Mouse (Mus musculus) spleen, adult 18-20 months (tissue): ENCODE results near the gene Ntrk3.

ENCODE experiments used
- DNase-seq, 2 experiments: peaks; one replicate each; pipeline ENCODE4 v3.0.0; 2022; ENCODE audit warnings: mixed read lengths in 2 of 2

The Ntrk3 gene

DNA sequence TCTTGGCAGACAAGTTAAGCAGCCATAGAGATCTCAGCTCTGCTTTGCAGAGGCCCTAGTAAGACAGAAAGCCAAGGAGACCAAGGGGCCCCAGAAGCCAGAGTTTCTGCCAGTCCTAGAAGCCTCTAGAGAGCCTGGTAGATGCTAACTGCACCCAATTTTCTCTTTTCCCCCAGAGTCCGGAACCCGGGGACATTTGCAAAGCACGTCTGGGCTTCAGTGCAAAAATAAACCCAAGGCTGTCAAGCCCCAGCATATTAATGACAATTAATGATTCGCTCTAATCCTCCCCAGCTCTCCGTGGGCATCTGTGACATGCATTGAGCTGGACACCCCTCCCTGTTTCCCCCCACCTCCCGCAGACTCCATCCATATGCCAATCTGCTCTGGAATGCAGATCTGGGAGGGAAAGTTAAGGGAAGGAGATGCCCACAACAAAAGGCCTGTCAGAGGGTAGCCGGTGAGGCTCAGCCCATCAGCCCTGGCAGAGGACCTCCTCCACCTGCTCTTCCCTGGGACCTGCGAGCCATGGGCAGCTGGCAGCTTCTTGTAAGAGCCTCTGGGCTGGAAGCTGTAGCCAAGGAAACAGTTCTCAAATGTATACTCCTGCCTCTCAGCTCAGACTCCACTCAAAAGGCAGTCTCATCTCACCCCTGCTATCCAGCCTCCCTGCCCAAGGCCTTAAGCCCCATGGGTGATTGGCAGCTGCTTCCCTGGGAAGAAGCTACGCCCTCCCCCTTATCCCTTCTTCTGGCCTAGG is 117.8 kb downstream of the Ntrk3 start:
- DNase-seq = no peak

DNA sequence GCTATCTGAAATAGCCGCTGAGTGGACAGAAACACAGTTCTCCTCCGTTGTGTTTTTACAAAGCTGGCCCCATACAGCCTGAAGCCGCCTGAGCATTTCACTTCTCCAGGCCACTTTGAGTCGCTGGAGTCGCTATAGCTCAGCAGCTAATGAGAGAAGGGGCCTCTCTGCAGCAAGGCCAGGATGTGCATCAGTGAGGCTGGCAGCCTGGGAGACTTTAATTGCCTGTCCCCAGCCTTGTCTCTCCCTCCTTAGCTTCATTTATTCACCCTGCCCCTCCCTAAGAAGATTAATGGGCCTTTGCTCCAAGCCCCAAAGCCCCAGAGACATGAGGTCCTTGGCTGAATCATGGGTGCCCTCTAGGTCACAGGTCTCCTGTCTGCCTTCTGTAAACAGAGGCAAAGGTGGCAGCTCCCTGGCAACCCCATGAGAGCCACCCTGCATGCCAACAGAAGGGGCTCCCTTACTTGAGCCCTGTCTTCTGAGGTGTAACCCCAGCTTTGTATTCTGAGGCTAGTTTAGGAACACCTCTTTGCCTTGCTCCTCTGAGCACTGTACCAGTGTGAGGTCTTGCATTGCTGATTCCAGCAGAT is 132.2 kb downstream of the Ntrk3 start:
- no peak for DNase-seq

DNA sequence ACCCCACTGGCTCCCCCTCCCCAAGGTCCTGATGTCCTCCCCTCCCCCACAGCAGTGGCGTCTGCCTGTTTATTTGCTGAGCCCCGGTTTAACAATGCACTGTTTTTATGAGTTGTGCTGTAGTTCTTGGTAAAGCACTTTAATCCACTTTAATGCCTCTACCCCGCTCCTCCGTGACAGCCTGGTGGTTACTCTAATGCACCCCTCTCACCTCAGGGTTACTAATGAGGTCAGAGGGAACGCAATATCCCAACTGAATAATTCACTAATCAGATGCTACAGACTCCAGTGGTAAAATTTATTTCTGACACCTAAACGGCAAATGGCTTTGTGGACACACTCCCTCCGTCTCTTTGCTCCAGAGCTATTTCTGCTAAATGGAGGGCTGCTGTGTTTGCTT is 133.9 kb downstream of the Ntrk3 start:
- no peak for DNase-seq

DNA sequence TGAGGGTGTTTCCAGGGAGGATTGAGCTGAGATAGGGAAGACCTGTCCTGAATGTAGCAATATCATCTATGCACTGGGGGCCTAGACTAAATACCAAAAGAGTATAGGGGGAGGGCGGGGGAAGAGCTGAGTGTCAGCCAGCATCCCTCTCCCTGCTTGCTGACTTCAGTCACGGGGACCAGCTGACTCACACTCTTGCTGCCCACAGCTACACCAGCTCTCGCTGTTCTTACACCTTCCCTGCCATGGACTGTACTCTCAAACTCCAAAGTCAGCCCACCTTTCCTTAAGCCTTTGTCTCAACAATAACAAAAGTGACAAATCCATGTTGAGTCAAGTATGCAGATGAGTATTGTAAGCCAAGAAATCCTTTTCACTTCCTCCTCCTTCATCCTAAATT is 136.0 kb downstream of the Ntrk3 start:
- no peak for DNase-seq

DNA sequence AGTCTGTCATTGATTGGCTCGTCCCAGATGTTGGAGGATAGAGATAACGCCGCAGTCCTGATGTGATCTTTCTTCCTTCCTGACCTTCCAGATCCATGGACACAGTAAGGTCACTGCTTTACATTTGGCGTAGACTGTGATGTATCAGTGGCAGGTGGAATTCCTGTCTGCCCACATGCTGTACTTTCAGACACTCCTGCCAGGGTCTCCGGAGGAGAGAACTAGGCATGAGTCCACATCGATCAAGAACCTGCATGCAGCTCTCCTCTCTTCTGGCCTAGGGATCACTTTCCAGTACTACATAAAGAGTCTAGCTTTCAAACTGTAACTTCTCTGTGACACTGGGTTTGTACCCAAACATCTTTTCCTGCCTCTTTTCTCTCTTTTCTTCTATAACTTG is 136.9 kb downstream of the Ntrk3 start:
- DNase-seq = no peak

DNA sequence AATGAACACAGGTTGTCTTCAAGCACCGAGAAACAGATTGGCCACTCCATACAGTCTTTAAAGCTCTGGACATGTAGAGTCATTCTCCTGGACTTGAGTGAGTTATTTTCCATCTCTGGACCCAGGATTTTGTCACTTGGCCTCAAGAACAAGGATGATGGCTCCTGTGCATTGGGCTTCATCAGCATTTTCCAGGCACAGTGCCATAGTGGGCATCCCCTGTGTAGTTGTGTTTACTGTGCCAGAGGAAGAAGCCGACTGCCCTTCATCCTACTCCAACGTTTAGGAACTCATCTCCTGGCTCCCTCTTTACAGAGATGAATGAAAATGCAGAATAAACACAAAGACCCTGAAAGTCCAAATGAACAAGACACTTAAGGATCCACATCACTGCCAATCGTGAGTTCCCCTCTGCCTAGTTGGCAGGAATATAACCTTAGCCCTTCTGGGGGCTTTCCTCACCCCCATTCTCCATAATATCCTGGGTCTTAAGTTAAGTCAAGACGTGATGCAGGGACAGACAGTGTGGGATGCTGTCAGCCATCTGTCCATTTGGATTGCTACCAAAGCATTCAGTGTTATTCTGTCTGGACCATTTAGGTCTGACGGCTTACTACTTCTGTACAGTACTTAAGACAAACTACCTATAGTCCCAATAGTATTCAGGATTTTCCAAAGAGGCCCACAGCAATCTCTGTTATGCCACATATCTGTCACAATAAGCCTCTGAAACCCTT is 137.7 kb downstream of the Ntrk3 start:
- DNase-seq = no peak

DNA sequence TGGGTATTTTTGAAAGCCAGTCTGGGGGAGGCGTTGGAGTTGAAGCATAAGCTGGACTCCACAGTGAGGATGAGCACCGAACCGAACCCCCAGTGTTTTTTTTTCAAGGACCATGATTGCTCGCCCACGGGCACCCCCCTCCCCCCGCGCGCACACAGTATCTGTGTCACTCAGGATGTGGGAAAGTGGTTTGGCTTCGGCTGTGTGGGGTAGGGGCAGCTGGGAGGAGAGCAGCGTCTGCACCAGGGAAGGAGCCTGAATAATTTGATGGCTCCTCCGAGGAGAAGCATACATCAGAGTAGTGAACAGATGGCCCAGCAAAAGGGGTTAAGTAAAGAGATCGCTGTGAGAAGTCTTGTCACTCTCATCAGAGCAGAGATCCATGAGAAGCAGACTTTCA is 139.7 kb downstream of the Ntrk3 start:
- DNase-seq = no peak

DNA sequence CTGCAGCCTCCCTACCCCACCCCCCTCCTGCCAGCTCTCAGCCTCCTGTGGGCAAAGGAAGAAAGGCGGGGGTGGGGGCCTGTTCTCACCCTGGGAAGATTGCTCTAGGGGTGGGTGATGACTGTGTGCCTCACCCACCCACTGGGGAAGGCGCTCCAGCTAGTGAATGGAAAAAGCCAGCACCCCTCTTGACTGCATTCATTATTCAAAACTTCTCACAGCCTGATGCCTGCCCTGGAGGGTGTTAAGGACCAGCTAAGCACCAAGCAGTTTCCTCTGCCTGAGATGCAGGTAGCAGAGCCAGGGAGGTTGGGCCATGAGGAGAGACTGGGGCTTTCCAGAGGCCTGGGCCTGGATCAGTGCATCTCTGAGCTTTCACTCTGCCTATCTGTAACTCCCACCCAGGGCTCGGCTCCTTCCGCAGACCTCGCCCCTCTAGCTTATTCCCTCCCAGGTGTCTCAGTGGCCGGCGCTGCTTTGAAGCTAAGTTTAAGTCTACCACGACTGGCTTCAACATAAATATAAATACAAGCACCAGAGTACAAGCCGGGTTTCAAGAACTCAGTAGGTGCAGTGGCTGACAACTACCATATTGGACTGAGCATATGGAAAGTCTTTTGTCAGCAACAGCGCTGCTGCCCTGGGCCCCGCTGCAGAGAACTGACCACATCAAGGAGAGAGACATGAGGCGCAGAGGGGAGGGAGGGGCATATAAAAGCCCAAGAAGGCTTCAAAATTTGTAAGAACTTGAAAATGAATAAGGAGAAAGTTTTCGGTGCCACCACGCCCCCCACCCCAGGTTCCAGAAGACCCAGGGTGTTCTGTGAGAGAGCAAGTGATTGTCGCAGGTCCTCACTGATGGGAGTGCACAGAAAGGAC is 140.3 kb downstream of the Ntrk3 start:
- DNase-seq = no peak

DNA sequence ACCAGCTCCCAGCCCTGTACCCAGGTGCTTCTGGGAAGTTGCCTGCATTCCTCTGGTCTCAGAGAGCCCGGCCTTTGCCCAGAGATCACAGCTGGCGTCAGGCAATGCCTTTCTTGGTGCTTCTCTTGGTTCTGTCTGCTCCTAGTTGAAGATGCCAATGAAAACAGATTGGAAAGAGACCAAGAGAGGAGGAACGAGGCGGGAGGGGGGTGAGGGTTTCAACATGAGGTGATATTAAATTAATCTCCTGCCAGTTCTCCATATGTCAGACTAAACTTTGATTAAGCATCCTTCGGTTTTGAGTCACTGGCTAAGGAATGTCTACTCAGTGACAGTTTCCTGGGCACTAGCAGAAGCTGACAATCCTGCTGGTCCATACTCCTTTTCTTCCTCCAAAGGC is 141.3 kb downstream of the Ntrk3 start:
- DNase-seq = no peak

DNA sequence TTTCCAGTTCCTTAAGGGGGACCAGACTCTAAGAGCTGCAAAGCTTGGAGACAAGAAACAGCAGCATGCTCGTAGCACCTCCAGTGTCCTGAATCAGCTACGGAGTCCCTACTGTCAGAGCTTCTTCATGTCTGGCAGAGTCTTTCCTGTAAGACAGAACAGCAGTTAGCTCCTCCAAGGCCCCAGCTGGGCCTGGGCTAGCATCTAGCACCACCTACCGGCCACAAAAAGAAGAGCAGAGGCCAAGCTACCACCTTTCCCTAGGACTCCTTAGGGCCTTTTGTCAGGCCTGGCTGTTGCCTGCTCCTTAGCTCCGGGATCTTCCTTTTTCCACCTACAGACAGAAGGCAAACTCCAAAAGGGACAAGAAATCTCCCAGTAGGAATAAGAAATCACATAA is 141.9 kb downstream of the Ntrk3 start:
- DNase-seq = peak in 1 of 2 experiments; percentile 30

DNA sequence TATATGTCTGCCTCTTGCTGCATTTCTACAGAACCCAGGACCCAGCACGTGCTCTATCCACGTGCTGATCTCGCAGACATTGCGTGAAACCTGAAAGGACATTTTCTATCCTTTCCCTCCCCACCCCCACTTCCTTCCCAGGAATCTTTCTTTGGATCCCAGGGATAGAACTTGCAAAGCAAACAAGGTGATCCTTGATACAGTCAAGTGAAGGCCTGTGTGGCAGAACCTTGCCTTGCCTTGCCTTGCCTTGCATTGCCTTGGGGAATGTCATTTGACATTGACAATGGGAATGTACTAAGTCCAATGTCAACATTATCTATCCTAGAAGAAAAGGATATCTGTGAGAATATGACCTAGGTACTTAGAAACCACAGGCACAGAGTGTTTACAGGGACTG is 144.9 kb downstream of the Ntrk3 start:
- no peak for DNase-seq

DNA sequence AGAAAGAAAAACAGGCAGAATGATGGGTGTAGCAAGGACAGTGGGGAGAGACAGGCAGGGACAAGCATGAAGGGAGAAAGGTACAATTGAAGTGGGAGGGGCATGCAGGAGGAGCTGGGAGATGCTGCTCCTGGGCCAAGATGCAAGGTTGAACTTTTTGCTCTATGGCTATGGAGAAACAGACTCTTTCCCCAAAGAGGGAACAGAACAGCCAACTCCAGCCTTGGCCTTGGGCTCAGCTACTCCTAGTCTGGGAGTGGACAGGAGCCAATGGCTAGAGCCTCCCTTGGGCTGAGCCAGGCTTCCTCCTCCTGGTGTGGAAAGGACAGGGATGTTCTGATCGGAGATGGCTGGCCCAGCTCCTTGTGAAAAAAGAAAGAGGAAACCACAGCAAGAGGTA is 145.6 kb downstream of the Ntrk3 start:
- no peak for DNase-seq

DNA sequence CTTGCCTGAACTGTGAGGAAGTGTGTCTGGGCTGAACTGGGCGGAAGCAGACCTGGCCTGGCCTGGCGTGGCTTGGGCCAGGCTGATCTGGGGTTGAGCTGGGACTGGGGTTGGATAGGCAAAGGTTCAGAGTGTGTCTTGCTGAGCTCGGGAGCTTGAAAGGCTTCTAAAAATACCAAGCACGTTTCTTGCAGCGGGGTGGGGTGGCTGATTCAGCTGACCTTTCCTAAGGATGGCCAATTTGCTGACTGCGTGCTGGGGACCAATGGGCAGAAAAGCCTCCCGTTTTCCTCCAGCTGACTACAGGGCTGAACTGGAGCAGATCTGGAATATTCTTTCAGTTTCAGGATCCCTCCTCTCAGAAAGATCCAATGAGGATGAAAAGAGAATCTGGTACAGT is 148.0 kb downstream of the Ntrk3 start:
- DNase-seq = no peak

DNA sequence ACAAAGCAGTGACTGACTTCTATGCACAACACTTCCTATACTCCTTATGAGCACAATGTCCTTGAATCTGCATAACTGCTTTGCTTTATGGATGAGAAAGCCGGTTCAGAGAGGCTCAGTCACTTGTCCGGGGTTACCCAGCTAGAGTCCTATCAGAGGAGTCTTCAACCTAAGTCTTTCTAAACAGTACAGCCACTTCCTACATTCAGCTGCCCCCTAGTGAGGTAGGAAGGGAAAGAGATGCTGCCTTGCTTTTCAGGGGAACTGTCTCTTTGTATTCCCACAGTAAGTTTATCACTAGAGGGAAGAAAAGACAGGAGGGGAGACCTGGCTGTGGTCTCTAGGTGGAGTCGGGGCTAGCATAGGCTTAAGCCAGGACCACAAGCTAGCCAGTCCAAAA is 151.0 kb downstream of the Ntrk3 start:
- no peak for DNase-seq

DNA sequence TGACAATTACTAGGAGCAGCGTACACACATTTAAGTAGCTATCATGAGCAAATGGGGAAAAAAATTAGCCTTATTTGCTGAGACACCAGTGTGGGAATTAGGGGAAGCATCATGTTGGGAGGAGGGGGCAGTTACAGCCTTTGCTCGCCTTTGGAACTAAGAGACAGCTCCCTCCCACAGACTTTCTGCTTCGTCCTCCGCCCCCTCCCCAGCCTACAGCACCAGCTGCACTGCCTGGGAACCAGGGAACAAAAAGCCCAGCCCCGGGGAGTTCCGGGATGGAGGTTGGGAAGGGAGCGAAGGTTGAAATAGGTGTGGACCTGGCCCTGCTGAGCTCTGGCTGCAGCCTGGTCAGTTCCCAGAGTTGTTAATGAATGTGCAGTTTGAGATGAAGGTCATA is 151.9 kb downstream of the Ntrk3 start:
- no peak for DNase-seq

DNA sequence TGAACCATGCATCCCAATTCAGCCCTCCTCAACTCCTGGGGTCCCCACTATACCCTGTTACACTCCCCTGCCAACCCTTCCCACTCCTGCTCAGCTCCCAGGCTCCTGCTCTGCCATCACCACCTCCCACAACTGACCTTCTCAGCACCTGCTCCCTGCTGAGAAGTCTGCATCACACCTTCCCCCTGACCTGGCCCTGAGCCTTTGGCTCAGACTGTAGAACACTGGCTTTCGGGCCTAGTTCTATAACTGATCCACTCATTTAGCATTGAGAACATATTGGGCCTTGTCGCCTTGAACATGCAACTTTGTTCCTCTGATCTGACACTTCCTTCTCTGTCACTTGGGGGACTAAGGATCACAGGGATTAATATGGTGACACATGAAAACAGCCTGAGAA is 152.9 kb downstream of the Ntrk3 start:
- DNase-seq = no peak

DNA sequence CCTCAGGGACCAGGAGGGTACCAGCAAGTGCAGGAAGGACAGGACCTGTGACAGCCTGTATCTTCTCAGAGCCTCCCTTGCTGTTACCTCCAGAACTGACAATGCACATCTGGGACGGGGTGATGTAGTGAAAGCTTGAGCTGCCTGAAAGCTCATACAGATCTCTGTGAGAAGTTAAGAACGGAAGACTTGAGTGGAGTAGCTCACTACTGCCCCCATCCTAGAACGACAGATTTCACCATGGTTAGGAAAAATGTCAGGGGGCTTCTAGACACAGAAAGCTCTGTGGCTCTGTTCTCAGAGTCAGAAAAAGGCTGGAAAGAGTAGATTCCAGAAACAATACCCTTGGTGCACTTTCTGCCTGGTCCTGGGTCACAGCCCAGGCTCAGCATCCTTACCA is 153.3 kb downstream of the Ntrk3 start:
- no peak for DNase-seq

DNA sequence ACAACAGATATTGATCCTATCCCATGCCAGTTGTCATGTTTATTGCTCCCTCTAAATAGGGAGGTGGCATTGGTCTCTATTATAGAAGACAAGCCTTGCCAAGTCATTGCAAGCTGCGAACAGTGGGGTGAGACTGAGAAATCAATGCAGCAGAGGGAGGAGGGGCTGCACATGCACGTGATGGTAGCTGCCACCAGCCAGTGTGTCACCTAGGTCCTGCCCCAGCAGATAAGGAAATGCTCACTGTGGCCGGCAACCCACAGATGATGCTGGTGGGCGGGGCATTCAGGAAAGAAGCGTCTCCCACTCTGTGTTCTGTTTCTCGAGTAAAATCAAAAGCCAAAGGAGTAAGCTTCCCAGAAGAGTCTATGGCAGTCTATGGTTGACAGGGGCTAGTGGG is 154.1 kb downstream of the Ntrk3 start:
- DNase-seq = no peak

DNA sequence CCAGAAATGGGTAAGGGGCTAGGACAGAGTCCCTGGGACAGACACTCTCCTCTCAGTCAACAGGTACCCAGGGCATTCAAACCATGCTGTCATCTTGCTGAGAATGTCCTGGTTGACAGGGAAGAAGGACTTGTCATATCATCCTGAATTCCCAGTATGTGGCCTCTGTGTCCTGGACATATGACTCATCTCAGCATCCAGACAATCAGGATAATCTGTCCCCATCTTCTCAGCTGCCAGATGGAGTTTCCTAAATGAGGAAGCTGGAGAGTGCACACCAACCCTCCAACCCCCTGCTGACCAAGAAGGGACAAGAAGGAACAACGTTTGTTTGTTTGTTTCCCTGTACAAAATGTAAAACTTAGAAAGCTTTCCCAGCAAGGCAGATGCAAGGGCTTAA is 156.5 kb downstream of the Ntrk3 start:
- no peak for DNase-seq

DNA sequence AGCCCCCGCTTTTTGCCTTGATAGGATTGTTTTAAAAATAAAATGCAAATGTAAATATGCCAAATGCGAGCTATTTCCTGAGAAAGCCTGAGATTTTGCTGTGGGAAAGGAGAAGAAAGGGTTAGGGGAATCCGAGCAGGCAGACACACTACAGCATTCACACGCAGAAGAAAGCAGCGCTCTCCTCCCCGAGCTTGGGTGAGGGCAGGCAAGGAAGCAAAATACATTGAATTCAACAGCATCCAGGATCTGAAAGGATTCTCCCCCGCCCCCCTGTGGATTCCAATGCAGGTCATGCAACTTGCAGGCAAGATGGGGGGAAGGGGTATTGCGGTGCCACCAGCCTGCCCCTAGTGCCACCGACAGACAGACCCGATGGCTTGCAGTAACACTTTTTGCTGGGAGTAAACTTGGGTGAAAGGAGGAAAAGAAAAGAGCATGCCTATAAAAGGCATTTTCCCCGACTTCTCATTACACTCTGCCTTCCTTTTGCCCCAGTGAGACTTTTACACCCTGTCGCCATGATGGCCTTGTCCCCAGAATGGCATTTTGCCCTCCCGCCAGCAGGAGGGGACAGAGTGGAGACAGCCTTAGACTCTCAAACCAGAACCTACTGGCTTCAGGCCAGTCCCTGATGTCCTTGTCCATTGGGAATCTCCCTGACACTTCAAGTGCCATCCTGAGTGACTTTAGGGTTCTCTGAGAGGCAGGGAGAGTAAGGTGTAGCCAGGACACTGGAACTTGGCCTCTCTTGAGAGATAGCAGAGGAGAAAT is 158.2 kb downstream of the Ntrk3 start:
- no peak for DNase-seq

DNA sequence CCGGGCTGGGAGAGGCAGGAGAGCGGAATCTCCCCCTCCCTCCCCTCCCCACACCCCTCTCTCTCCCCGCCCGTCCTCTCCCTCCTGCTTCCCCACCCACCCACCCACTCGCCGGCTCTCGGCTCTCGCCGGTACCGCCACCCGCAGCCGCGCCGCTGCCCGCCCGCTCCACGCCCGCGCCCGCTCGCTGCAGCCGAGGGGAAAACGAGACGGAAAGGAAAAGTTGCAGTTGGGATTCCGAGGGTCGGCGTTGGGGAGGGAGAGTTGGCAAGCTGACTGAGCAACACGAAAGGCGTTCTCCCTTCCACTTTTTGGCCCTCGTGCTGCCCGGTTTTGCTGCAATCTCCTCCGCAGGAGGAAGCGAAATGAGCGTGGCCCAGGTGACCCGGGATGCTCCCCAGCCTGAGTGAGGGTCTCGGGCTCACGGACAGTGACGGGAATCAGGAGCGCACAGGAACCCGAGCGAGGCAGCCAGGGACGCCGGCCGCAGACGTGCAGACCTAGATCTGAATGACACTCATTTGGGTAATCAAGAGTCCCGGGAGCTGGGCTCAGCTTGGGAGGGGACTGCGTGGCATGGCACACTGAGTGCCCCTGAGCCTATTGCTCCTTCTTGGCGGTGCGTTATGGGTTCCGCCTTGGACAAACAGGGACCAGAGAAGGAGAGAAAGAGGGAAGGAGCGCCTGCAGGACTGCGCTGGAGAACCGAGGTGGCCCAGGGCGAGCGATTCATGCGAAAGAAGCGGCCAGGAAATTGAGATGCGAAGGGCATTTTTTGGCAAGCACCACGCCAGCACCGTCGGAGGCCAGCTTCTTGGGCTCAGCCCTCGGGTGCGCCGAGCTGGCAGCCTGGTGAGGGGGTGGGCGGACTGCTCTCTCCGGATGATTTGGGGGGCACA is 159.1 kb downstream of the Ntrk3 start:
- no peak for DNase-seq

DNA sequence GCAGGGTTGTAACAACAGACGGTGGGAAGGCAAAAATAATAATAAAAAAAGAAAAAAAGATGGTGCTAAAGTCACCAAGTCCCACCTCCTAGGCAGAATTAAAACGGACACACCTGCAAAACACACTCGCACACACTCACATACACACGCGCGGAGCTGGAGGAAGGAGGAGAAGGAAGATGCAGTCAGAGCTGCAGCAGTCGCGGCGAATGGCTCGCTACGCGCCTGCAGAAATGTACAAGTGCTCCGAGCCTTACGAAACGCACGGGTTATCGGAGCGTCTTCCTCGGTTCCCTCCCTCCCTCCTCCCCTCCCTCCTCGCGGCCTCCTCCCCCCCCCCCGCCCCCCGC is 159.7 kb downstream of the Ntrk3 start:
- no peak for DNase-seq
